Mouse (Mus musculus) retina, adult 2 months (tissue): Measurements from ENCODE around the gene Plxnd1.
A peak's percentile ranks its signal among the peaks of the same experiment; 100 is the strongest.

Experiments used
- DNase-seq: peaks from one replicate; pipeline ENCODE4 v3.0.0-alpha.2; 2012; ENCODE audit warnings: low read depth, low spot score

Plxnd1 gene

DNA sequence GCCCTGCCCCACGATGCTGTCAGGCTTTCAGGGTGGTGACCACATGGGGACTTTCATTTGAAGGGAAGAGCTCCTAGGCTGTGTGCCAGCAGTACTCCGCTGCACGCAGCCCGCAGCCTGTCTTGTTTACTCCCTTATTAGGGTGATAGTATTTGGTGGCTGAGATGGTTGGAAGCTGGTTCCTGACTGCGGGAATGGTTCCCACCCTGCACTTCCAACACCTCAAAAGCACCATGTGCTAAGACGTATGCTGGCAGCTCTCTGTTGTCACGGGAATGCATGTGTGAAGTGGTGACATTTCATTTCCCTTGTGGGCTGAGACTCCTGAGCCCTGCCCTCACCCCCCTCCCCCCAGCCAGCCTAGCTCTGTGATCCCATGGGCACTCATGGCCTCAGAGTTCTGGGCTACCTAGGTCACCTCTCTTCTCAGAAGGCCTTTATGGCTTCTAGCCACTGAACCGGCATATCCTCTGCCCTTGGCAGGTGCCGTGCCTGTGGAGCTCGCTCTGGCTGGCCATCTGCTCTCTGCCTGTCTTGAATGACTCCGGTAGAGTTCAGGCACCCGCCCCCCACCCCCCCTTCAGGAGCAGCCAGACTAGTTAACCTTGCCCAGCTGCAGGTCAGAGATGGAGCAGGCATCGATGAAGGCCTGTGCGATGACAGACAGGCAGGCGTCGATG is 37.7 kb downstream of the Plxnd1 start:
- DNase-seq, result no peak

DNA sequence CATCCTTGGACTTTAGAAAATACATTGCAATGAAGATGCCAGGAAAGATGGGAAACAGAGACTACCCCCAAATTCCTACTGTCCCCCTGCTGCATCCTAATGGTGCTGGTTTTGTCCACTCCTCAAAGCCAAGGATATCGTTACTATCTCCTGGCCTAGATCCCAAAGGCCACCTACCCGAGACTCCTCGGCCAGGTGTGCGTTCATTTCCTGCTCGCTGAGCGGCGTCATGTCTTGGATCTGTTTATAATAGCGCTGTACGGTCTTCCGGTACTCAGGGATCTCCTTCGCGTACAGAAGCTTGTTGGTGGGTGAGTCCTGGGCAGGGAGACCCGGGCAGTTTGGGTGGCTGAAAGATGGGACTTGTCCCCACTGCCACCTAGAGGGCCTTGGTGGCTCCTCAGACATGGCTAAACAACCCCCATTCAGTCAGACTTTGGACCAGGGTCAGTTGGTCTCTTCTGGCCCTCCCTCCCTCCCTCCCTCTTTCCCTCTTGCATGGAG is 38.3 kb downstream of the Plxnd1 start:
- DNase-seq, result no peak

DNA sequence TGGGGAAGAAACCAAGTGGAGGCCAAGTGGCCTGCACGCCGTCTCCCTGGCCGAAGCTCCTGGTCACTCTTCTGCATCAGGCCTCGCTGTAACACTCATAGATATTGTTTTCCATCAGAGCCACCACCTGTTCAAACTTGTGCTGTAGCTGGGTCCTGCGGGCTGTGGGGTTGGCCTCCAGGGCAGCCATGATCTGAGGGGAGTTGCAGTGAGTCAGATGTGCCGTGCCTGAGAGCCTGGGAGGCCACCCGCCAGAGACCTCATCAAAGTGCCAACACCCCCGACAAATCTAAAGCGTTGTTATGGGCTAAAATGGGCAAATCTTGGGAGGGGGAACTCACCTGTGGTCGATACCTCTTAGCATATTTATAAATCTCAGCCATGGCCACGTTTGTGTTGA is 39.1 kb downstream of the Plxnd1 start:
- no peak for DNase-seq

- no peak for DNase-seq
Measured at GRCm38 (mm10) chr6:115955169-115955568, 39.6 kb downstream of the Plxnd1 start.

DNA sequence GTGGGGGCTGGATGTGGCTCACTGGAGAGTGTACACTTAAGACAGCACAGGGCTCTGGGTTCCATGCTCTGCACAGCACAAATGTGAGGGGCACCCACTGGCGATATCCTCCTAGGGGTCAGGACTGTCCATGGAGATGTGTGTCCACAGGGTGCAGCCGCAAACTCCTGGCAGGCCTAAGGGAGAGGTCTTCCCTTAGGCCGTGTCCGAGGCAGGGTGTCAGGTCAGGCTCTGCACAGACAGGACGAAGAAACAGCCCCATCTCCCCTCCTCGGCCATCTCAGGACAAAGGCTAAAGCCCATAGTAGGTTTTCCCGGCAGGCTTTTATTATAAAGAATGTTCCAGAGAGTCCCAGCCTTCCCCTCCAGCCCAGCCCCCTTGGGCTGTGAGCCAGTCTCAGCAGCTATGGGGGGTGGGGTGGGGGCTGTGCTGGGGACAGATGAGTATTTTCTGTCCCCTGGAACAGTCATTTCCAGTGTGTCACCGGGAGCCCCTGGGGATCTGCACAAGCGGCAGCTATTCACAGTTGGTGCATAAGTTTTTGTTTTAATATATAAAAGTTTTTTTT is 40.2 kb downstream of the Plxnd1 start:
- no peak for DNase-seq

GRCm38 (mm10) chr6:115946389-115946788 is 48.4 kb downstream of the Plxnd1 start:
- DNase-seq, result no peak

GRCm38 (mm10) chr6:115945633-115946032 is 49.2 kb downstream of the Plxnd1 start:
- no peak for DNase-seq

DNA sequence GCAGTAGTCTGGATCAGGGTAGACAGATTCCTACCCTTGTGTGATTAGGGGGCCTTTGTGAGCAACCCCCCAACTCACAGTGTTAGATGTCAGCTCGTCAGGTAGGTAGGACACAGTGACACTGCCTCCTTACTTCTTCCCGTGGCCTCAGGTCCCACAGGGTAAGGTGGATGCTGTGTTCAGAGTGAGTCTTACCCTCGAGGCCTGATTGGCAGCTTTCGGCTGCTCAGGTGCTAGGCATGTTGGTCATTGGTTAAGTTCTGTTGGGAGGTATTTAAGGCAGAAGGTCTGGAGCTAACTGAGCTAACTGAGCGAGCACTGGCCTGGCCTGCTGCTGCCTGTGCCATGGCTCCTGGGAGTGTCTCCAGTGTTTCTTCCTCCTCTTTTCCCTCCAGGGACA is 50.2 kb downstream of the Plxnd1 start, which contains the start of gene H1foo:
Gene H1foo, plus strand, starts transcription at position 301 of the 400 bp plus-strand sequence.
- DNase-seq, result no peak

GRCm38 (mm10) chr6:115943498-115944427 is 51.0 kb downstream of the Plxnd1 start:
- DNase-seq, result no peak

- no peak for DNase-seq
Measured at GRCm38 (mm10) chr6:115941128-115941527, 53.7 kb downstream of the Plxnd1 start.

DNA sequence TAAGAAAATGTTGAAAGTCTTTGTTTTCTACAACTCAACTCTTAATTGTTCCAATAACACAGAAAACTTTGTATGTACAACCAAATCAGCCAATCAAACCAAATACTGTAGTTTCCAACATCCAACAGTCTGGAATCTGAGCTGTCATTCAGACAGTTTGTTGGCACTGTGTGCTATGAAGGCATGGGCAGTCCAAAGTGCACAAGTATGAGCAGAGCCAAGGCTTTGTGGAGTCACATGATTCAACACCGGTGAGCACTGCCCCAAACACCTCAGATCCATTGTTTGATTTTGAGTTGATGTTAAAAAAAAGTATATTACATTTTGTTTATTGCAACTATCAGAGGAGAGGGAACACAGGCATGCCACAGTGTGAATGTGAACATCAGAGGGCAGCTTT is 54.2 kb downstream of the Plxnd1 start:
- DNase-seq, result no peak

DNA sequence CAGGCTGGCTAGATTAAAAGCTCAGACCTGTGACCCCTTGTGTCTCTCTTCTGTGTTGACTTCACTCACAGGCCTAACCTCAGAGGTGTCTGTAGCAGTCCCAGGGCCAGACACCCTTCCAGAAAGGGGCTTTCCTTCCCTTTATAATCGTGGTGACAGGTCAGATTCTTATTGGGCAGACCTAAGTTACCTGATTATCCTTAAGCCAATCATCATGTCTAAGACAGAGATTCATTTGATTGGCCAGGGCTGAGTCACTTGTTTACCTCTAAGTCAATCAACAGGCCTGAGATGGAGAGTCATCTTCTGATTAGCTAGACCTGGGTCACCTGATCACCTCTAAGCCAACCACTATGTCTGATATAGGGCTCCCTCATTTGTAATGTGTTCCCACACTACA is 56.0 kb downstream of the Plxnd1 start:
- peak; percentile 96 for DNase-seq

GRCm38 (mm10) chr6:115938011-115938410 is 56.8 kb downstream of the Plxnd1 start:
- no peak for DNase-seq

- no peak for DNase-seq
Measured at GRCm38 (mm10) chr6:115935544-115935943, 59.3 kb downstream of the Plxnd1 start.

DNA sequence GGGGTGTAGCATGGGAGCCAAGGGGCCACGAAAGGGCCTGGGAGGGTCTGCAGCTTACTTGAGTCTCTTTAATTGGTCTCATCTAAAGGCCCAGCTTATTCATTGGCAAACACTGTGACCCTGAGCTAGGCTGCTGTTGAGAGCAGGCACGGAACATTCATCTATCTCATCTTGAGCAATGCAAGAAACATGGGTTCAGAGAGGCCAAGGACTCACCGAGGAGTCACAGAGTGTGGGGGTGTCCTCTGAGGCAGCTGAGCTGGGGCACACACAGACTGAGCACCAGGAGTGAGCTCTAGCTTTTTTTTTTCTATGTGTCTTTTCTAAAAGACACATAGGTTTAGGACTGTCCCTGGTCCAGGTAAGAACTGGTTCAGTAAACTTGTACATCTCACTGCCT is 62.4 kb downstream of the Plxnd1 start:
- no peak for DNase-seq

DNA sequence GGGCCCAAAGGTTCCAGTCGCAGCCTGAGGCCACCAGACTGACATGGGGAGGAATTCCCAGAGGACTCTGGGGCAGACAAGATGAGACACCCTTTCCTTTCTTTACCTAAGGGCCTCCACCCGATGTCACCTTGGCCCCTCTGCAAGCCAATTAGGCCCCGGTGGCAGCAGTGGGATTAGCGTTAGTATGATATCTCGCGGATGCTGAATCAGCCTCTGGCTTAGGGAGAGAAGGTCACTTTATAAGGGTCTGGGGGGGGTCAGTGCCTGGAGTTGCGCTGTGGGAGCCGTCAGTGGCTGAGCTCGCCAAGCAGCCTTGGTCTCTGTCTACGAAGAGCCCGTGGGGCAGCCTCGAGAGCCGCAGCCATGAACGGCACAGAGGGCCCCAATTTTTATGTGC is 63.2 kb downstream of the Plxnd1 start, which contains the start of gene Rho:
Gene Rho, plus strand, starts transcription at position 110 of the 400 bp plus-strand sequence.
- DNase-seq, result peak; percentile 96

DNA sequence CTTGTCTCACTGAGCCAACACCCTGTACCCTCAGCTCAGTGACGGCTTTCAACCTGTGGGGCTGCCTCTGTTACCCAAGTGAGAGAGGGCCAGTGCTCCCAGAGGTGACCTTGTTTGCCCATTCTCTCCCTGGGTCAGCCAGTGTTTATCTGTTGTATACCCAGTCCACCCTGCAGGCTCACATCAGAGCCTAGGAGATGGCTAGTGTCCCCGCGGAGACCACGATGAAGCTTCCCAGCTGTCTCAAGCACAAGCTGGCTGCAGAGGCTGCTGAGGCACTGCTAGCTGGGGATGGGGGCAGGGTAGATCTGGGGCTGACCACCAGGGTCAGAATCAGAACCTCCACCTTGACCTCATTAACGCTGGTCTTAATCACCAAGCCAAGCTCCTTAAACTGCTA is 64.8 kb downstream of the Plxnd1 start:
- DNase-seq, result peak; percentile 79

- no peak for DNase-seq
Measured at GRCm38 (mm10) chr6:115927292-115928242, 67.2 kb downstream of the Plxnd1 start.

- DNase-seq, result no peak
Measured at GRCm38 (mm10) chr6:115926416-115926815, 68.4 kb downstream of the Plxnd1 start.

GRCm38 (mm10) chr6:115924829-115925228 is 70.0 kb downstream of the Plxnd1 start:
- DNase-seq, result no peak

GRCm38 (mm10) chr6:115919876-115920275 is 74.9 kb downstream of the Plxnd1 start:
- no peak for DNase-seq
